Mouse (Mus musculus) frontal cortex, adult (tissue): ENCODE data around the gene Col9a2.
A peak's percentile ranks its signal among the peaks of the same experiment; 100 is the strongest.

Experiments used
- ATAC-seq: cut with Nextera tagmentation; 2 replicates; pipeline ENCODE4 v1.9.2; 2017; ENCODE audit warnings: mild to moderate bottlenecking, moderate library complexity, mixed read lengths; ENCODE audit not compliant: low TSS enrichment

The Col9a2 gene

DNA sequence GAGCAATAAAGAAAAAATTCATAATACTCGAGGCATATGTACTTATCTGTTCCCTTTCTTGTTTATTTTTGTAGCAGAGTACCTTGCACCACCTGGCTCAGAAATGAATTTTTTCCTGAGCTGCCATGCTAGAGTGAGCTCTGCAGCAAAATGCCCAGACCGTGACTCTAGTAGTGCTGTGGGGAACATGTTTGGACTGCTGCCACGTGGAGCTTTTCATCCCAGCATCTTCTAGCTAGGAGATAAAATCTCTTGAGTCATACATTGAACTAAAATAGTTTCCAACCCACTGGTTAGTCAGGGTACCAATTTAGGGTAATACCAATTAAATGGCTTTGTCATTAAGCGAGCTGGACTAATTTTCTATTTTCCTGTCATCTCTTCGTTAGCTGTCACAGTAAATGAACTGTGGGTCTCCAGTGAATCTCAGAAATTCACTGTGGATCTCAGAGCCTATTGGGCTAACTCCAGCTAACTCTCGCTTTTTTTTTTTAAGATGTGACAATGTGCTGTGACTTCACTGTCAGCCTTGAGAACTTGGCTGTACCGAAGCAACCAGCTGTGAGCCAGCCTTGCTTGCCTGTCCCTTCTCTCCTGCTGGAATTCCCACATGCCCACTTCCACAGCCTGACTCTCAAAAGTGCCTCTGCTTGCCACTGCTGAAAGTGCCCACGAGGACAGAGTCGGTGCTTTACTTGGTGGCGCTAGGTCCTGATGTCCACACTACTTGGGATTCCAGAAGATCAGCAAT is 19.0 kb upstream of the Col9a2 start:
- ATAC-seq, result peak; percentile 31; the same call in 1 of the 2 replicates

DNA sequence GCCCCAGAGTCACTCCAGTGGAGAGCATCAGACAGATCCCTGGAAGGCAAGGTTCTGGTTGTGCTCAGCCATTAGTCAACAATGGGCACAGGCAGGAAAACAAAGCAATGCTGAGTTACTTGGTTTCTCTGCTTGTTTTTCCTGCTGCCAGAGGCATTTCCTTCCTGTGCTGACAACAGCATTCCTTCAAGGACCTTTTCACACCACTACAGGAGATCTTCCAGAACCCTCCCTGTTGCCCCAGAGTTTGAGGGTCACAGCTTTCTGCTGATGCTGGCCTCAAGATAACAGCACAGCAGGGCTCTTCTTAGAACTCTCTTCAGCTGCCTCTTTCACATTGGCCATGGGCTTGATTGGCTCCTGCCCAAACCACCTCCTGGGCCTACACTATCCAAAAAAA is 17.3 kb upstream of the Col9a2 start:
- ATAC-seq, result no peak

GRCm38 (mm10) chr4:121023464-121023863 is 15.7 kb upstream of the Col9a2 start:
- ATAC-seq, result no peak

DNA sequence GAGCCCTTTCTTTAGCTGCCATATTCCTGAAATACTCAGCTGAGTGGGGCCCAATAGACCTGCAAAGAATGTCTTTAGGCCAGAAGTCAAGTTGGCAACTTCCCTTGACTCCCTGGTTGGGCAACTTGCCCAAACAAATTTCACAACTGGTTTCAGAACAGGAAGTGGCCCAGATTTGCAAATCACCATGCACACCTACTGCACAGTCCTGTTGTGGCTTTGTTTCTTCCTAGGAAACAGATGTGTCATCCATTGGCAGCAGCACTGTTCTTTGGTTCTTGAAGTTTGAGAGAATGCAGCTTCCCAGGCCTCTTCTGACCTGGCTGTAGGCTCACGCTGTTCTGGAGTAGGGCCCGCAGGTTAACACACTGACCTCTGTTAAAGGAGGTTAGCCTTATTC is 15.2 kb upstream of the Col9a2 start:
- no peak for ATAC-seq

- no peak for ATAC-seq
These were observed 13.5 kb upstream of the Col9a2 start for GRCm38 (mm10) chr4:121025681-121026080.

DNA sequence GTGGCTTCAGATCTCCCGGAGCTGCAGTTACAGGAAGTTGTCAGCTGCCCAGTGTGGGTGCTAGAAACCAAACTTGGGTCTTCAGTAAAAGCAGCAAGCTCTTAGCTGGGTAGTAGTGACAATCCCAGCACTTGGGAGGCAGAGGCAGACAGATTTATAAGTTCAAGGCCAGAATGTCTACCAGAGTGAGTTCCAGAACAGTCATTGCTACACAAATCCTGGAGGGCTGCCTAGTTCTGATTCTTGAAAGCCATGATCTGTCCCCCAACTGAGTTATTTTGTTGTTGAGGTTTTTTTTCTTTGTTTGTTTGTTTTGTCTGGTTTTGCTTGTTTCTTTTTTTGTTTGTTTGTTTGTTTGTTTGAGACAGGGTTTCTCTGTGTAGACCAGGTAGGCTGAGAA is 11.0 kb upstream of the Col9a2 start:
- no peak for ATAC-seq

GRCm38 (mm10) chr4:121028659-121029392 is 10.4 kb upstream of the Col9a2 start:
- 0 out of 2 replicates have a peak, but pooled peaks have one; percentile 52 for ATAC-seq

DNA sequence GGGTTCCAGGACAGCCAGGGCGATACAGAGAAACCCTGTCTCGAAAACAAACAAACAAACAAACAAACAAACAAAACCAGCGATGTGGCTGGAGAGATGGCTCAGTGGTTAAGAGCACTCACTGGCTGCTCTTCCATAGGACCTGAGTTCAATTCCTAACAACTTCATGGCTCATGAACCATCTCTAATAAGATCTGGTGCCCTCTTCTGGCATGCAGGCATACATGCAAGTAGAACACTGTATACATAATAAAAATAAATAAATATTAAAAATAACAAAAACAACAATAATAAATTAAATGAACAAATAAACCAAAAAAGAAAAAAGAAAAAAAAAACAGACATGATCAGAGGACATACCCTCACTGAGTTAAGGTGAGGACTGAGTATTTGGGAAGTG is 9.6 kb upstream of the Col9a2 start:
- ATAC-seq, result no peak

DNA sequence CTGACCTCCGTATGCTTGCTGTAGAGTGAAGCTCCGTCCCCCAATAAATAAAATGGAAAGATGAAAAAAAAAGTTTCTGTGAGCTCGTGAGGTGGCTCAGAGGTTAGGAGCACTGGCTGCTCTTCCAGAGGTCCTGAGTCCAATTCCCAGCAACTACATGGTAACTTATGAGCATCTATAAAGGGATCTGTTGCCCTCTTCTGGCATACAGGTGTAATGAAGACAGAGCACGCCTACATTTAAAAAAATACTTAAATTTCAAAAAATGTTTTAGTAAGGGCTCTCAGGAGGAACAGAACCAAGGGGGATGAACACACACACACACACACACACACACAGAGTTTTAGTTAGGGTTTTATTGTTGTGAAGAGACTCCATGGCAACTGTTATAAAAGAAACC is 7.7 kb upstream of the Col9a2 start:
- ATAC-seq, result no peak

- ATAC-seq, result no peak
These were observed 6.2 kb upstream of the Col9a2 start for GRCm38 (mm10) chr4:121033006-121033405.

DNA sequence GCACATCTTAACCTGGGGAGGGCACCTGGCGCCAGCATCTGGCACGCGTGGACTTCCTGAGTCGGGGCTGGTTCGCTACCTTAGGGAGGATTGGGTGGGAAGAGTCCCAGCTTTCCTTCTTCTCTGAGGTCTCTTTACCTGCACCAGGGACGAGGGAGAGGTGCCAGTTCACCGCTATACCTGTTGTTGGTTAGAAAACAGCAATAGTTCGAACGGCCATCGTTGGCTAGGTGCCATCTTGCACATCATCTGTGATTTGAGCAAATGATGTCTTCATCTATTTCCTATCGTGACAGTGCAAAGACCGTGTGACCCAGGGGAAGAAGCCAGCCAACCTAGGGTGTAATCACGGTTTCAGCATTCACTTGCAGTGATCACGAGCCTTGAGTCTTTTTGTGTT is 1.1 kb downstream of the Col9a2 start:
- no peak for ATAC-seq

- ATAC-seq, result peak; percentile 87
These were observed 1.9 kb downstream of the Col9a2 start for GRCm38 (mm10) chr4:121040897-121041671.

DNA sequence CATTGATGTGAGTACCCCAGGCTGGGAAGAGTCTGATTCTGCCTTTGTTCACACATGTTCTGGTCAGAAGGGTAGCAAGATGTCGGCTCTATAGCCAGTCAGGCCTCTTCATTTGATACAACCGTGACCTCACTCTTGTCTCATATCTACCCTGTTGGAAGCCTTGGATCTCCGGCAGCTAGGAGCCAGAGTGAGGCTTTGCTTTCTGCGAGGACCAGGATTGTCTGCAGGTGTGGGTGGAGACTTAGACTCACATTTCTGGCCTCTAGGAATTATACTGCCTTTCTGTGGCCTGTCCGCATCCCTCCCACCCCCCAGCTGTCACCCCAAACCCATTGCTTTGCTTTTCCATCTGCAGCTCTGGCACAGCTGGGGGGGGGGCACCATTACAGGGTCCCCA is 3.3 kb downstream of the Col9a2 start:
- no peak for ATAC-seq

DNA sequence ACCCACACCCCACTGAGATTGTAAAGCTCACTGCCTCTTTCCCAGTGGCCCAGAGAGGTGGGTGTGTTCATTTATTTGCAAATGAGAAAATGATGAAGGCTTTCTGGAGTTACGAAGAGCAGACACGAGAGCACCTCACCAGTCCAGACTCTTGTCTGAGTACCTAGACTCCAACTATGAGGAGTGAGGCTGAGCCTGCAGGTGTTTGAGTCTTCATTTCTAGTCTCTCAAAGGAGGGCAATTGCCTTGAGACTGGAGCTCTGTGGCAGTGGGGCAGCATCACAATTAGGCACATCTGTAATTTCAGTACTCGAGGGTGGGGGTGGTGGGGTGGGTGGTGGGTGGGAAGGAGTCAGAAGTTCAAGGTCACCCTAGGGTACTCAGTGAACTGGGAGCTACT is 3.8 kb downstream of the Col9a2 start:
- no peak for ATAC-seq

- ATAC-seq, result no peak
These were observed 12.7 kb downstream of the Col9a2 start for GRCm38 (mm10) chr4:121051863-121052262.

GRCm38 (mm10) chr4:121052454-121053323 is 13.5 kb downstream of the Col9a2 start:
- ATAC-seq, result peak; percentile 92

DNA sequence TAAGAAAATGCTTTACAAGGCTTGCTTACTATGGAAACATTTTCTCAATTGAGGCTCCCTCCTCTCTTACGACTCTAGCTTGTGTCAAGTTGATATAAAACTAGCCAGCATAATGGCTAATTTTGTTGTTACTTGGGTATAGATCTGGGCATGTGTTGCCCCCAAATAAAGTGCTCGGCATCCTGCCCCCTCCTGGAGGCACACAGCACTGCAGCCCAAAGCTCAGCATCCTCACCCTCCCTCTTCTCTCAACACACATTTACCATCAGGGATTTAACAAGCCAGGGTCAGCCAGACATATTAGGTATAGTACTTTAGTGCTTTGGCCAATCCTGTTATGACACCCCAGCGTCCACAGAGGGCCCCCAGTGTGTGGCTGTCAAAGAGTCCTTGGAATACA is 17.2 kb downstream of the Col9a2 start:
- ATAC-seq, result no peak

DNA sequence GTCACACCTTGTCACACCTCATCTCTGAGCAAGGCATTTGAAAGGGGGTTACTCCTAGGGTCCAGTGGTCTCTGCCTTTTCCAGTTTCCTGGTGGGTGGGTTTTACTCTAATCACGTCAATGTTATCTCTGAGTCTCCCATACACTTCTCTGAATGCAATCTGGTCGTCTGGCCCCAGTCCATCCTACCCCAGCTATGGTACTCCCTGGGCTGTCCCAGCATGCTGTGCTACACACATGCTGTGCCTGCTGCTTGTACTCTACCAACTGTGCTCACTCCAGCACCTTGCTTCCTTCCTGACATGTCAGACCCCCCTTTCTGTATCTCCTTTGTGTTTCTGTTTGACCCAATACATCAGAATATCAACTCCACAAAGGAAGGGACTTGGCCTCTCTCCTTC is 17.8 kb downstream of the Col9a2 start:
- no peak for ATAC-seq

DNA sequence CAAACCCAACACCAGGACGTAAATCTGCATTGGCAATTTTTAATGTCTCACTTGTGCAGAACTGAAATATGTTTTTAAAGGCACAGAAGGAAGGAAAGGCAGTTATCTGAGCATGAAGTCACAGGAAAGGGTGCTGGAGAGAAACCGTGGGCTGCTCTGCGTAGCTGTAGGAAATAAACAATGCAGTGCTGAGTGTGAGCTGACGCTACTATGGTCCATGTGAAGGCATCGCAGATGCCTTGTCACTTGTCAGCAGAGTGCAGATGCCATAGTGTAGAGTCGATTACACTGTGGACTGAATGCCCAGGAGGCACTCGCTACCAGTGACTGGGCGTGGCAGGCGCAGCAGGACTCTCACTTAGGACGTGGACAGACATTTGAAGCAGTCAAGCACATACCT is 20.0 kb downstream of the Col9a2 start:
- 0 out of 2 replicates have a peak, but pooled peaks have one; percentile 18 for ATAC-seq

DNA sequence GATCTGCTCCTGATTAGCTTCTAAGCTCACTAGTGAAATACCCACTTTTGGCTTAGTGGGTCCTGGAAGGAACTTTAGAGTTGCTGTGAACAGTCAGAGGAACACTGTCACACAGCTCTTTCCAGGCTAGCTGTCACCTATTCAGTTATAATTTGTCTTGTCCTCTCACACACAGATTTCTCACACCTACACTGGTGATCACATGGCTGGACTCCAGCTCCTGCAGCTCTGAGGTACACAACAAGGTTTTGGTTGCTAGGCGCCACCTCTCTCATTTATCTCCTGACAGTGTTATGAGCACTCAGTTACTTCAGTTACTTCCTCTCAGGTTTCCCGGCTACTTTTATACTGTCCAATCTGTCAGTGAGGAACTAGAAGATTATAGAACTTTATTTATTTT is 26.2 kb downstream of the Col9a2 start:
- ATAC-seq, result no peak

- ATAC-seq, result no peak
These were observed 35.1 kb downstream of the Col9a2 start for GRCm38 (mm10) chr4:121074250-121074649.
